In the genomic region with DNA sequence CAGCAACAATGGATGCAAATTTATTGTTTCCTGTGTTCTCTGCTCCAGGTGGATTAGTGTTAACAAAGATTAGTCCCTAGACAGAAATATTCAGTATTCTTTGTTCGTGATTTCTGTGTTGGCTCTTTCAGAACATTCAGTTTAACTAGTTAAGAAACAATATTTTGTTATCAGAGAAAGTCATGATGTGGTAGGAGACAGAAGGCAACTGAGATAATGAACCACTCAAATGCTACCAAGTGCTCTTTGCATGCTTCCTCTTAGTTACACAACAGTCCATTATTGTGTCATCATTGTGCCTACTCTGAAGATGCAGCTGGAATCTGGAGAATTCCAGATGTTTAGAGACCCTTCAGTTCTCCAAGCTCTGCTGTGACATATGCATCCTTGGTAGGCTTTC, we compare ENCODE assay signal across 25 mouse cellular contexts.
DNase-seq lines count a peak whose midpoint lies in the region; ATAC-seq and TF ChIP-seq lines count a peak whose summit lies in the region.
"Had no signal": no experiment of that assay in that cellular context is flagged by ENCODE, and none has a peak within 500 bp of the region (broad histone marks: within the 10 kb centered on the region; RNA-seq: fewer than 3 reads in every experiment).

No protein-coding gene starts in this region.

- H3K27ac ChIP-seq in lung, embryonic 14.5 days (ENCODE audit: low read depth) = no peak overlapping the region
- peak overlapping the region; percentile 60; the same call in 1 of the 2 replicates for H3K27ac ChIP-seq in liver, embryonic 15.5 days (replicated peaks)
- no peak overlapping the region for H3K27ac ChIP-seq in forebrain, embryonic 14.5 days (ENCODE audit: low read depth, low read length)
- H3K27ac ChIP-seq: embryonic facial prominence, embryonic 12.5 days; left cerebral cortex, adult 2 months; limb, embryonic 10.5 days; midbrain, embryonic 12.5 days; neural tube, embryonic 13.5 days had no signal

- no peak overlapping the region for H3K9ac ChIP-seq in lung, embryonic 14.5 days
- no peak overlapping the region for H3K9ac ChIP-seq in liver, embryonic 15.5 days
- no peak overlapping the region for H3K9ac ChIP-seq in forebrain, embryonic 14.5 days (ENCODE audit: low read length)
- H3K9ac ChIP-seq: embryonic facial prominence, embryonic 12.5 days; midbrain, embryonic 12.5 days; neural tube, embryonic 13.5 days had no signal

- H3K4me2 ChIP-seq in lung, embryonic 14.5 days = no peak overlapping the region
- peak overlapping the region; percentile 50 for H3K4me2 ChIP-seq in liver, embryonic 15.5 days
- H3K4me2 ChIP-seq in forebrain, embryonic 14.5 days (ENCODE audit: low read length) = no peak overlapping the region
- H3K4me2 ChIP-seq: embryonic facial prominence, embryonic 12.5 days; midbrain, embryonic 12.5 days; neural tube, embryonic 13.5 days had no signal

- peak; percentile 19 for DNase-seq in lung, embryonic 14.5 days
- no peak for DNase-seq in lung, adult 18-20 months
- DNase-seq in c-Kit-positive CD71-positive TER-119-positive erythroid progenitor cells, embryonic 14.5 days (ENCODE audit: low spot score) = peak; percentile 85
- DNase-seq in naive thymus-derived CD4-positive, alpha-beta T cell, adult 2 months (ENCODE audit: low read depth) = peak; percentile 31
- no peak for DNase-seq in forebrain, embryonic 14.5 days (ENCODE audit: low spot score)
- DNase-seq in embryo, embryonic 9.5 days (ENCODE audit: extremely low spot score) = no peak
- DNase-seq in adrenal gland, adult 8-10 months = no peak
- DNase-seq: adrenal gland, postnatal 14 days; cerebellum, adult 2 months; gastrocnemius, postnatal 25 days; kidney, adult 2 months; kidney, postnatal 36 days; lung, adult 2 months; lung, postnatal 36 days; spleen, adult 18-20 months; thymus, adult 18-20 months; thymus, postnatal 4 days had no signal

- no peaks in the 10 kb centered on the region for H3K9me3 ChIP-seq in lung, embryonic 14.5 days (ENCODE audit: low read depth, low read length)
- no peaks in the 10 kb centered on the region for H3K9me3 ChIP-seq in liver, embryonic 15.5 days (replicated peaks)
- H3K9me3 ChIP-seq in forebrain, embryonic 14.5 days (replicated peaks; ENCODE audit: control insufficient read depth, low read length) = no peaks in the 10 kb centered on the region
- H3K9me3 ChIP-seq: embryonic facial prominence, embryonic 12.5 days; limb, embryonic 10.5 days; midbrain, embryonic 12.5 days; neural tube, embryonic 13.5 days had no signal

- no peak for TF ChIP-seq CTCF in lung, embryonic 14.5 days (IDR thresholded peaks at IDR 0.05; ENCODE audit: low read depth)

- ATAC-seq in lung, embryonic 14.5 days (ENCODE audit: insufficient read depth) = no peak
- ATAC-seq in liver, embryonic 15.5 days (ENCODE audit: insufficient read depth) = peak; percentile 82
- no peak for ATAC-seq in forebrain, embryonic 14.5 days
- ATAC-seq: forebrain, embryonic 16.5 days; Patski had no signal

- no peaks in the 10 kb centered on the region for H3K4me1 ChIP-seq in lung, embryonic 14.5 days (ENCODE audit: insufficient read depth)
- peaks cover 22% of the 10 kb centered on the region for H3K4me1 ChIP-seq in liver, embryonic 15.5 days (replicated peaks)
- no peaks in the 10 kb centered on the region; the same call in 1 of the 2 replicates for H3K4me1 ChIP-seq in forebrain, embryonic 14.5 days (ENCODE audit: control insufficient read depth, insufficient read depth, low read length)
- H3K4me1 ChIP-seq: midbrain, embryonic 12.5 days had no signal

- no peaks in the 10 kb centered on the region for H3K36me3 ChIP-seq in lung, embryonic 14.5 days (ENCODE audit: insufficient read depth)
- H3K36me3 ChIP-seq in liver, embryonic 15.5 days (replicated peaks) = no peaks in the 10 kb centered on the region
- no peaks in the 10 kb centered on the region for H3K36me3 ChIP-seq in forebrain, embryonic 14.5 days (ENCODE audit: control insufficient read depth, insufficient read depth, low read length)
- H3K36me3 ChIP-seq: embryonic facial prominence, embryonic 12.5 days; limb, embryonic 10.5 days; midbrain, embryonic 12.5 days; neural tube, embryonic 13.5 days had no signal

- H3K4me3 ChIP-seq in lung, embryonic 14.5 days (ENCODE audit: low read depth, low read length) = no peak overlapping the region
- no peak overlapping the region for H3K4me3 ChIP-seq in liver, embryonic 15.5 days (replicated peaks)
- no peak overlapping the region for H3K4me3 ChIP-seq in forebrain, embryonic 14.5 days (ENCODE audit: low read depth, low read length)
- H3K4me3 ChIP-seq: embryonic facial prominence, embryonic 12.5 days; left cerebral cortex, adult 2 months; limb, embryonic 10.5 days; midbrain, embryonic 12.5 days; neural tube, embryonic 13.5 days had no signal

- 55% methylated on average over 1 of the region's 1 CpGs for WGBS in lung, embryonic 14.5 days
- WGBS in liver, embryonic 15.5 days (ENCODE audit: insufficient replicate concordance) = 15% methylated on average over 1 of the region's 1 CpGs
- WGBS in forebrain, embryonic 14.5 days = 71% methylated on average over 1 of the region's 1 CpGs

- H3K27me3 ChIP-seq in lung, embryonic 14.5 days (ENCODE audit: insufficient read depth, low read length) = no peaks in the 10 kb centered on the region
- H3K27me3 ChIP-seq in liver, embryonic 15.5 days = no peaks in the 10 kb centered on the region
- H3K27me3 ChIP-seq in forebrain, embryonic 14.5 days (replicated peaks; ENCODE audit: control insufficient read depth, insufficient read depth, low read length) = no peaks in the 10 kb centered on the region
- H3K27me3 ChIP-seq: embryonic facial prominence, embryonic 12.5 days; midbrain, embryonic 12.5 days; neural tube, embryonic 13.5 days had no signal

Comparison
In these comparisons a context has a peak if more than half of its experiments do, and no peak if none do; other contexts are left out.
1. DNase-seq: peak in lung, embryonic 14.5 days (single experiment), c-Kit-positive CD71-positive TER-119-positive erythroid progenitor cells, embryonic 14.5 days (single experiment) and naive thymus-derived CD4-positive, alpha-beta T cell, adult 2 months (single experiment); none in lung, adult 18-20 months (0 of 2), forebrain, embryonic 14.5 days (single experiment), embryo, embryonic 9.5 days (single experiment) and adrenal gland, adult 8-10 months (single experiment).